Mouse (Mus musculus) right cerebral cortex, postnatal 14 days (tissue): ENCODE results near the gene Ahnak2.

Experiments
- DNase-seq: peaks from one replicate; pipeline ENCODE4 v3.0.0; 2022

Ahnak2 gene

GRCm38 (mm10) chr12:112755900-112756299 lies 46.6 kb downstream of the Ahnak2 start:
- no peak for DNase-seq

GRCm38 (mm10) chr12:112752399-112752798 lies 50.1 kb downstream of the Ahnak2 start:
- DNase-seq: no peak

GRCm38 (mm10) chr12:112750976-112751375 lies 51.5 kb downstream of the Ahnak2 start:
- peak; percentile 2 for DNase-seq

- DNase-seq: peak; percentile 9
Observed at GRCm38 (mm10) chr12:112747606-112747970, 54.9 kb downstream of the Ahnak2 start.

GRCm38 (mm10) chr12:112746808-112747605 lies 55.5 kb downstream of the Ahnak2 start:
- peak; percentile 48 for DNase-seq

- no peak for DNase-seq
Observed at GRCm38 (mm10) chr12:112746461-112746807, 56.0 kb downstream of the Ahnak2 start.

- DNase-seq: peak; percentile 16
Observed at GRCm38 (mm10) chr12:112745716-112746115, 56.7 kb downstream of the Ahnak2 start.

GRCm38 (mm10) chr12:112744891-112745580 lies 57.4 kb downstream of the Ahnak2 start:
- peak; percentile 21 for DNase-seq

- DNase-seq: peak; percentile 19
Observed at GRCm38 (mm10) chr12:112744211-112744610, 58.2 kb downstream of the Ahnak2 start.

GRCm38 (mm10) chr12:112743168-112743975 lies 59.1 kb downstream of the Ahnak2 start:
- peak; percentile 90 for DNase-seq

- DNase-seq: peak; percentile 17
Observed at GRCm38 (mm10) chr12:112742768-112743167, 59.7 kb downstream of the Ahnak2 start.

- peak; percentile 15 for DNase-seq
Observed at GRCm38 (mm10) chr12:112739023-112739568, 63.4 kb downstream of the Ahnak2 start.

- peak; percentile 30 for DNase-seq
Observed at GRCm38 (mm10) chr12:112738281-112739022, 64.0 kb downstream of the Ahnak2 start.

GRCm38 (mm10) chr12:112737761-112738160 lies 64.7 kb downstream of the Ahnak2 start:
- peak; percentile 66 for DNase-seq

- DNase-seq: peak; percentile 3
Observed at GRCm38 (mm10) chr12:112737081-112737480, 65.4 kb downstream of the Ahnak2 start.

- no peak for DNase-seq
Observed at GRCm38 (mm10) chr12:112736636-112736925, 65.9 kb downstream of the Ahnak2 start.

- DNase-seq: peak; percentile 13
Observed at GRCm38 (mm10) chr12:112735896-112736635, 66.4 kb downstream of the Ahnak2 start.

GRCm38 (mm10) chr12:112734881-112735655 lies 67.4 kb downstream of the Ahnak2 start:
- peak; percentile 6 for DNase-seq

- DNase-seq: peak; percentile 5
Observed at GRCm38 (mm10) chr12:112734108-112734820, 68.2 kb downstream of the Ahnak2 start.

- peak; percentile 3 for DNase-seq
Observed at GRCm38 (mm10) chr12:112732591-112732990, 69.9 kb downstream of the Ahnak2 start.
